Mouse (Mus musculus) retina, embryonic 14.5 days (tissue): ENCODE measurements around the gene Xkr7.
A peak's percentile ranks its signal among the peaks of the same experiment; 100 is the strongest.

Experiments
- DNase-seq: peaks from one replicate; pipeline ENCODE4 v3.0.0-alpha.2; 2015; ENCODE audit warnings: low spot score

Gene Xkr7

GRCm38 (mm10) chr2:153032973-153033372 lies 1.3 kb downstream of the Xkr7 start:
- no peak for DNase-seq

- DNase-seq = no peak
These were observed 2.0 kb downstream of the Xkr7 start for GRCm38 (mm10) chr2:153033545-153034230.

DNA sequence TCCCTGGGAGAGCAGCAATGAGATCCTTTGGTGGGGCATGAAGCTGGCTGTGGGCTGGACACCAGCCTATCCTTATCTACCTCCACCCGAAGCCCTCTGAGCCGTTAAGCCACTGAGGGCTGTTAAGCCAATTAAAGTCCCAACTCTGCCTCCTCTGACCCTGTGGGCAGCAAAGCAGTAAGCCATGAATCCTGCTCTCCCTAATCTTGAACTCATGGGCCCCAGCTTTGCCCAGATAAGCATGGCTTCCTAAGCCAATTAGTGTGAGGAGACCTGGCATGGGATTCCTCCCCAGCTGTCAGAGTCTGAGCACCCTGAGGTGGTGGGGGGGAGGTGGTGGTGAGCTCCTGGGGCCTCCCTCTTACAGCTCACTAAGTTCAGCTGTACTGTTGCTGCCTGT lies 5.0 kb downstream of the Xkr7 start:
- DNase-seq = peak; percentile 55

GRCm38 (mm10) chr2:153043886-153044285 lies 12.2 kb downstream of the Xkr7 start:
- DNase-seq = no peak

GRCm38 (mm10) chr2:153045884-153046299 lies 14.2 kb downstream of the Xkr7 start:
- DNase-seq = no peak

- peak; percentile 69 for DNase-seq
These were observed 16.3 kb downstream of the Xkr7 start for GRCm38 (mm10) chr2:153047828-153048465.

DNA sequence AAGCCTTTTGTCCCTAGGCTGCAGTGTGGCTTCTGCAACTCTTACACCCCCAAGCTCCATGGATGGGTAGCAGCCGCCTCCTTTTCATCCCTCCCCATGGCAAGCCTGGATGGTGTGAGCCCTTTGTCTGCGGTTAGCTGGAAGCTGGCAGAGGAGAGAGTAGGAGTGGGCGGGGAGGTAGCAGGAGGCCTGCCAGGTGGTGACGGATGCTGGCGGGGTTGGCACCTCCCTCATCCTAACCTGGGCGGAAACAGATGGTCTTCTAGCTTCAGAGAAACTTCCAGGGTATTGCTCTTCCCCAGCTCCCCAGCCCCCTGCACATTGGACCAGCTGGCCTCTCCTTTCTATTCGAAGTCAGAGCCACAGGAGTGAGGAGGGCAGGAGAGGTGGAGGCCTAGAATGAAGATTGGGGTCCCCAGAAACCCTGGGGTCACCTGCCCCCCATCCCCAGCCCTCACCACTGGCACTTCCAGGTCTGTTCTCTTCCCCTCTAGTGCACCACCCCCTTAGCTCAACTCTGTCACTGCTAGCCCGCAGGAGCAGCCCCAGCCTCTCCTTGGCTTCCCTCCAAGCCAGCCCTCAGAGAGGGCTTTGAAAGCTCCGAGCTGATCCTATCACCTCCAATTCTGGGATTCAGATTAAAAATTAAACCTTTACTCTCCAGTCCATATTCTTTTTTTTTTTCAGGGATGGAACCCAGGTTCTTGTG lies 17.8 kb downstream of the Xkr7 start:
- DNase-seq = no peak

- DNase-seq = no peak
These were observed 18.3 kb downstream of the Xkr7 start for GRCm38 (mm10) chr2:153049997-153050358.

GRCm38 (mm10) chr2:153051095-153051494 lies 19.4 kb downstream of the Xkr7 start:
- DNase-seq = no peak

DNA sequence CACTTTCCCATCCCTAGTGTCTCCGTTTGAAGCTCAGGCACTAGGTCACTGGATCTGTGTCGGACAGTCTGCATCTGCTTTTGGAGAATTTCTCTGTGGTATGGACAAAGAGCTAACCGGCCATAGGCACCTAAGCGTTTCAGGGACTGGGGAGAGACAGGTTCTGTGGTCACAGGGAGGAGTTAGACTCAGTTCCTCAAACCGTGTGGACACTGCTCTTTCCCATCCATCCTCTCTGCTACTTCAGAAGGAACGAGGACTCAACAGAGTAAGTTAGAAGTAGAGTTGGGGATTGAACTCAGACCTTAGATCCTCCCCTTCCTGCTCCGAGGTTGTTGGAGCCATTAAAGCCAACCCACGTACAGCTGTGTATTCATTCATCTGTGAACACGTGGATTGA lies 19.9 kb downstream of the Xkr7 start:
- no peak for DNase-seq

- DNase-seq = peak; percentile 53
These were observed 21.2 kb downstream of the Xkr7 start for GRCm38 (mm10) chr2:153052700-153053351.

DNA sequence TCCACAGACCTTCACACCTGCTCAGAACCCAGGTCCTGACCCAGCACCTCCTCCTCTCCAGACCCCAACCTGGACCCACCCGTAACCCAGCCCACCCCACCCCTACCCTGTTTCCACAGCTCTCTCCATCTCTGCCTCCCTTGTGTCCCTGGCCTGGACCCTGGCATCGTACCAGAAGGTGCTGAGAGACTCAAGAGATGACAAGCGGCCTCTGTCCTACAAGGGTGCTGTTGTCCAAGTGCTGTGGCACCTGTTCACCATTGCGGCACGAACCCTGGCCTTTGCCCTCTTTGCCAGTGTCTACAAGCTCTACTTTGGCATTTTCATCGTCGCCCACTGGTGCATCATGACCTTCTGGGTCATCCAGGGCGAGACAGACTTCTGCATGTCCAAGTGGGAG lies 22.2 kb downstream of the Xkr7 start:
- no peak for DNase-seq

GRCm38 (mm10) chr2:153055270-153055920 lies 23.7 kb downstream of the Xkr7 start:
- no peak for DNase-seq

DNA sequence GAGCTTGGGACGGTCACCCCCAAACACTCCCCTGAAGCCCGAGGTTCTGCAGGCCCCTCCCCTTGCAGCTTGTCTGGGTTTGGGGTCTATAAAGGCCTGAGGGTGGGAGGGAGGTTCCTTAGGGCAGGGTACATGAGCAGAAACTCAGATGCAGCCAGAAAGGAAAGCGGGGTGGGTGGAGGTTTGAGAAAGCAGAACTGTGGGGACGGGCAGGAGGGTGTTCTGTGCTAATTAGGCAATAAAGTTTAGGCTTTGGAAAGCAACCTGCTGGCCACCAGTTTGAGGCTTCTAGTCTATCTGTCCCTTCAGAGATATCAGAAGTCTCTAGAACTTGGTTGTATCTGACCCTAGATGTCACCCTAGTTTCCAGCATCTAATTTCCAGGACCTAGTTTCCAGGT lies 26.7 kb downstream of the Xkr7 start:
- no peak for DNase-seq

GRCm38 (mm10) chr2:153060216-153060615 lies 28.6 kb downstream of the Xkr7 start:
- DNase-seq = no peak

DNA sequence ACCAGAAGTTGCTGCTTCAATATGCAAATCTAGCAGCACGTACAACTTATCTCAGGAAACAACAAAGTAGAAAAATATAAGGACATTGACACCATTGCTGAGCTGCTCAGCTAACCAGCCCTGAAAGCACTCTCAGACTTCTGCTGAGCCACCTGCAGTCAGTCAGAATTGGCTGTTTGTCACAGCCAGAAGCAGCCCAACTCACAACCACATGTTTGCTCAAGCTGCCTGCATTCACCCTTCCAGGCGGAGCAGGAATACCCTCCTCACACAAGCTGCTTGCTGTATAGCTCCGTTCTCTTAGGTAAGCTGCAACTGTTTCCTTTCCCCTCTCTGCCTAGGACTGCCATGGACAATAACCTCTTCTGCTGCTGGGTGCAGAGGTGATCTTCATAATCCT lies 31.7 kb downstream of the Xkr7 start:
- DNase-seq = no peak

DNA sequence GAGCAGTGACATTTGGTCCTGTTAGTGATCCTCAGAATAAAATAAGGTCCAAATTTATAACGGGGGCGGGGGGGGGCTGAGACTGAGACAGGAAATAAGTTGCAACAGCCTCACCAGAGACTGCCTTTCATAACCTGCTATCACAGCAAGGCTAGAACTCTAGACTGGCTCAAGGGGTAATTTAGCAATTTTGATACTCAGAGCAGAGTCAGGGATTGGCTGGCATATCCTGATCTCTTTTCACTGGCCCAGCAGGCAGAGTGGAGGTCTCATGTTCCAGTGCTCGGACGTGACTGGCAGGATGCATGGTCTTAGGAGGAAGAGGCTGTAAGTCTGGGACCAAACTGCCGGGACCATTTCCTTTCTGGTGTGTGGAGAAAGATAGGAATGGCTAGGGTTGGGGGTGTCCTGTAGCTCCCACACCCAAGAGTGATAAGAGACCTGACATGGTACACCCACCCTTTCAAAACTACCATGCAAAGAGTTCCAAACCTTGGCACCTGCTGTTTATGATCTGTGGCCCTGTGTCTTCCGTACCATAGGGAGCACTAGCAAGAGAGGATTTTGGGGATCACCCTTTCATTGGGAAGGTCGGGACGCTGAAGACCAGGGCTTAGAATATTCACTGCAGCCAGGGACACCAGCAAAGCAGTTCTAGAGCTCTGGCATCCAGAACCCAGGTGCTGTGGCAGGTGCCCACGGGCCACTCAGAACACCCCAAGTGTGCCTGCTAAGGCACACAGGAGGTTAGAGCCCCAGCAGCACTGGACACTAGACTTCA lies 32.7 kb downstream of the Xkr7 start:
- no peak for DNase-seq

DNA sequence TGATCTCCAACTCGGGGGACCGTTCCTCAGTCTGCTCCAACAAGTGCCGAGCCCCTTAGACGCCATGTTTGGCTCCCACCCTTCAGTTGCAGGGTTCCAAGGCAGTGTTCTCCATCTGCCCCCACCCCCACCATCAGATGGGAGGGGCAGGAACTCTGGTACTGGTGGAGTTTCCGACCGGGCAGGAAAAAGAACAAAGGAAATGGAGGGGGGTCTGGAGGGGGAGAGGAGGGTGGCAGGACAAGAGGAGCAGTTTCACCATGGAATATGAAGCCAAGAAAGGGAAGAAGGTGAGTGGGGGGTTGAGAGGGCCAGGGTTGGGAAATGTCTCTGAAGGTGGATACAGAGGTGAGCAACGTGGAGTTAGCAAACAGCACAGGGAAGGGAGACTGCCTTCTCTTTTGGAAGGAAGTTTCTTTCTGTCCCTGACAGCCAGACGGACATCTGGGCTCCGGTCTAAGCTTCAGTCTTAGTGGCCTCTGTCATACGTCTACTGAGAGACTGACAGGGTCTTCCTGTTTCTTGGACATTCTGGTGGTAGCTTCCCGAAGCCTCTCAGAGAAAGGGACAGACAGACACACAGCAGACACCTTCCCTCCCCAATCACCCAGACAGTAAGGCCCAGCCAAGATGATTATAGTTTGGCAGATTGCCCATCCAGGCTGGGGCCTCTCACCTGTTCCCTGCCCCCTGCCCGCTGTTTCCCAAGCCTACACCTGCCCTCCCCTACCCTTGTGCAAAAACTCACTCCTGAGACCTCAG lies 34.3 kb downstream of the Xkr7 start, which contains the start of gene Ccm2l:
Ccm2l (plus strand) TSS at position 209 of the 762 bp plus-strand sequence.
- DNase-seq = no peak

GRCm38 (mm10) chr2:153066991-153067390 lies 35.3 kb downstream of the Xkr7 start:
- no peak for DNase-seq

DNA sequence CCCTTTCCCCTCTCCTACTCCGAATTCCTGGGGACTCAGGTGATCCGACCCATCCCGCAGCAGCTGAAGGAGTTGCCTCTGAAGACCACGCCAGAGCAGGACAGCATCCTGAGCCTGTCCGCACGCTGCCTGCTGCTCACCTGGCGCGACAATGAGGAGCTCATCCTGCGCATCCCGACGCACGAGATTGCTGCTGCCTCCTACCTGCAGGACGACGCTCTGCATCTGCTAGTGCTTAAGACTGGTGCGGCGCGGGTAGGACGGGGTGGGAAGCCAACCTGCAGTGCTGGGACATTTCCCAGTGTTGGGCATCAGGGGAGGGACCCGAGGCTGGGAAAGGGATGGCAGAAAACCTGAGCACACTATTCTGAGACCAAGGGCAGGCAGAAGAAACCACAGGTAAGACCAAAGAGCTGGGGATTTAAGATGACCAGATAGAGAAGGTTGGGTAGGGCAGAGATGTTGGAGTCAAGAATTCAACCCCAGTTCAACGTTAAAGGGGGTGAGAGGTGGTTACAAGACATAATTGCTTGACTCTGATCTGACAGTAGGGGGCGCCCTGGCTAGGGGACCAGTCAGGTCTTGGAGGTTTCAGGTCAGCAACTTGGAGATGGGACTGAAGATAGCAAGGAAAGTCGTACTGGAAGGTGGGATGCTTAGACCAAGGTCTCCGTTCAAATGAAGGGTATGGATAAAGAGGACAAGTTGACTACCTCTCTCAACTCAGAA lies 39.3 kb downstream of the Xkr7 start:
- DNase-seq = peak; percentile 66
